Mouse (Mus musculus) spleen, postnatal 10 days (tissue): ENCODE measurements around the gene Nin.

Source experiments
- DNase-seq, 2 experiments: peaks; one replicate each; pipeline ENCODE4 v3.0.0; 2021 to 2022; ENCODE audit warnings: low spot score in 2 of 2

Nin gene

DNA sequence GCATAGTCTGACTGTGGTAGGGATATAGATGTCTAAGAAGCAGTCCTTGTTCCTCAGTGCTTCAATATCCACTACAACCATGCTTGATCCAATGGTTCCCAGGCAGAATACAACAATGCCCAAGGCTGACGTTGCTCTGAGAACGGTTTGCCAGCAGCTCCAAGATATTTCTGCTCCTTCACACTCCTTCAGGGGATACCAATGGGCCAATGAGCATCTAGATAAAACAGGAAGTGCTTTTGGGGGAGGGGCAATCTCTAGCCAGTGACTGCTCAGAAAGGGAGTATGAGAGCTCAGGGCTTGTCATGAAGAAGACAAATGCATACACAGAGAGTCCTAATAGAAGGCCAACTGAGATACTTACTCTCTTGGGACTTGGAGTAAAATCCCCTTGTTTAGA lies 6.0 kb upstream of the Nin start:
- DNase-seq, result no peak

DNA sequence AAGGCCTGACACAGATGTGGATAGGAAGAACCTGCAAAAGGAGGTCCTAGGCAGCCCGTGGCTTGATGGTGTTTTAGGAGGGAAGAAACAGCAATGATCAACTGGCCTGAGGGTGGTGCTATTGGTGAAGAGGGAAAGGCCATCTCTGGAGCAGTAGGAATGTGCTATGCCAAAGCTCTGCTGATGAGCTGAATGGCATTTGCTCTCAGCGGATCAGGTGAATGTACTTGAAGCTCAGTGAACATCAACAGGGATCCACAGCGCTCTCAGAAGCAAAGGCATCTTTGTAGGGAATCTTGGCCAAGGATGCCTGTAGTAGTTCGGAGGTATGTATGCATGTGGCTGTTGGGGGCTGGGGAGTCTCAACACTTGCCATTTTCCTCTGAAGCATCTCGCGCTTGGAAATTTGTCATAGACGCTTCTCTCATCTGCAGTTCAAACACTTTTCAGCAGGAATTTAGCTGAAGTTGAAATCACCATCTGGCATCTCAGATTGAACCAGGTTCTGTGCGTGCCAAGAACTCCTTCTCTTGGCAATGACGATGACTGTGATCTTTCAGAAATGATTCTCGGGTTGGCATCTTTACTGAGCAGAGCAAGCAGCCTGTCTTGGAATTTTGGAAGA lies 5.3 kb upstream of the Nin start:
- DNase-seq, result no peak

DNA sequence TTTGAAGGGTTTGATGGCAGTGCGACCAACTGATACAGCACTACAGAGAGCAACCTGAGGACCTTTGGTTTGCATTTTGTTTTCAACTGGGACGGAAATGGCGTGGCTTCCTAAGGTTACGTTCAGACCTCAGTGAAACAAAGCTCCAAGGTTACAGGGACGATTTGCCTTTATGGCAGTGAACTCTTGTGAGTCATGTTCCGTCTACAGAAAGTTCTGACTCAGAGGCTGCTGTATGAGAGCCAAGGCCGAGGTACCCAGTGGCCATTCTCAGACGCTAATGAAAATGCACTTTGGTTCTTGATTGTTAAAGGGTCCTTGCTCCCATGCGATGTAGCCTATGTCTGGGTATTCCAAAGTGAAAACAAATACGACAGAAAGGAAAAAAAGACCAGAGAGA lies 3.6 kb upstream of the Nin start:
- DNase-seq, result no peak

DNA sequence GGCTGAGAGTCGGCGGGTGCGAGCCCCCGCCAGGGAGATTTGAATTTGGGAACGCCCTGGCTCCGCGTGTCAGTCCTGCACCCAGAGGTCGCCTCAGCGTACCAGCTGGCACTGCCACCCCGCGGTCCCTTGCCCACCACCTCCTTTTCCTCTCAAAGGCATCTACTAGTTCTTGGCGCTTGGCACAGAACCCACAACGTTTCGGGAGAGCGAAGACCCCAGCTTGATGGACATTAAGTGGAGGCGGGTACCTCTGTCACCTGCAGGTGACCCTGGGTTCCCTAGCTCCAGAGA lies 1.5 kb downstream of the Nin start:
- no peak for DNase-seq

- peak; percentile 71 to 78 for DNase-seq
These were observed 2.0 kb downstream of the Nin start for GRCm38 (mm10) chr12:70111367-70112089.

- DNase-seq, result peak in 1 of 2 experiments; percentile 51
These were observed 2.5 kb downstream of the Nin start for GRCm38 (mm10) chr12:70111117-70111366.

- DNase-seq, result peak in 1 of 2 experiments; percentile 21
These were observed 3.0 kb downstream of the Nin start for GRCm38 (mm10) chr12:70110375-70111116.

- DNase-seq, result peak in 1 of 2 experiments; percentile 18
These were observed 3.6 kb downstream of the Nin start for GRCm38 (mm10) chr12:70109921-70110320.

- no peak for DNase-seq
These were observed 5.4 kb downstream of the Nin start for GRCm38 (mm10) chr12:70108104-70108503.

DNA sequence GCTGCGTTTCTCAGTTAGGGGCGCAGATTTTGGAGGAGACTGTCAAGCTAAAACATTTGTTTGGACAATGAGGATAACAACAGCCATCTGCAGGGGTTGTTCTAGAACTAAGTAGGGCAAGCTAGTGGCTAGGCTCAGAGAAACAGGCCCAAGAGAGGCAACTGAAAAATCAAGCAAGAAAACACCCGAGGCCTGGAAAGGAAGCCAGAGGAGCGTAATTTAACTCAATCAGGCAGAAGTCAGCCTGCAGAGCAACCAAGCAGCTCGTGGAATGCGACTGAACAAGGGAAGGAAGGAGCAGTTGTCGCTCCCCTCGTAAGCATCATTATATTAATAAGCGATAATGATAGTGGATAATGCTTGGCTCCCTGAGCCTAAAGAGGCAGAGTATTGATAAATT lies 7.0 kb downstream of the Nin start:
- no peak for DNase-seq

DNA sequence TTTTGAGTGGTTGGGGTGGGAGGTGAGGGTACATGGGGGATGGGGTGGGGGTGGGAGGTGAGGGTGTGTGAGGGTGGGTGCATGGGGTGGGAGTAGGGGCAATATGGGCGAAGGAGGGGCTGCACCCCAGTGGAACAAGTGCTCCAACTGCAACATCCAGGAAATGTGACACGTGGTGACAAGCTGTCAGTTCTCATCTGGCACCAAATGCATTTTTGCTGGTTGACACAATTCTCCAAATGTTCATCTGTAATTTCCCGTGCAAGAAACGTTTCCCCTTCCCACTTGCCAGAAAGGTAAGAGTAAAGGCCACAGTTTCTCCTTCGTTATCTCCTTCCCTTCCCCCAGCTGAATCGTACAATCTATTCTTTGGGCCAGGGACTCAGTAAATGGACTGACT lies 7.6 kb downstream of the Nin start:
- no peak for DNase-seq

DNA sequence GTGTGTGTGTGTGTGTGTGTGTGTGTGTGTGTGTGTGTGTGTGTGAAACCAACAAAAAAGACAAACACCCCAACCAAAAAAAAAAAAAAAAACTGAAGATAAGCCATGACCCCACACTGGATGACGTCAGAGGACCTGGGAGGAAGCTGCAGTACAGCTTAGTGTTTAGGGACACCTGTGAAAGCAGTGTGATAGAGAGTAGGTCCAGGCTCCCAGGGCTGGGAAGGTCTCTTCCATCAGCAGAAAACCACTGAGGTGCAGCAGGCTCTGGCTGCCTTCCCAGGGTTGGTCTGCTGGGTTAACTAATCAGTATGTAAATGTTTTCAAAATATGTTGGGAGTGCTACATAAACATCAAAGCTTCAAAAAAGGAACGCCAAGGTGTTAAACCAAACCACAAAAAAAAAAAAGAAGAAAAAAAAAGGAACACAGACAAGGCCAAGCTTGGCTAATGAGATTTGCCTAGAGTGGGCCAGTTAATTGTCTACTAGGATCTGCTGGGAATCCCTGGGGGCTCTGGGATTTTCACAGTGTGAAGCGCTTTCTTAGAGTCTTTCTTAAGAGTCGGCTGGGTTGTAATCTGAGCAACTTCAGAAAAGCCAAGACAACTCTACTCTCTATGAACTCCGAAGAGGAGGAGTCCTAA lies 8.6 kb downstream of the Nin start:
- DNase-seq, result no peak

GRCm38 (mm10) chr12:70104199-70104598 lies 9.3 kb downstream of the Nin start:
- no peak for DNase-seq

DNA sequence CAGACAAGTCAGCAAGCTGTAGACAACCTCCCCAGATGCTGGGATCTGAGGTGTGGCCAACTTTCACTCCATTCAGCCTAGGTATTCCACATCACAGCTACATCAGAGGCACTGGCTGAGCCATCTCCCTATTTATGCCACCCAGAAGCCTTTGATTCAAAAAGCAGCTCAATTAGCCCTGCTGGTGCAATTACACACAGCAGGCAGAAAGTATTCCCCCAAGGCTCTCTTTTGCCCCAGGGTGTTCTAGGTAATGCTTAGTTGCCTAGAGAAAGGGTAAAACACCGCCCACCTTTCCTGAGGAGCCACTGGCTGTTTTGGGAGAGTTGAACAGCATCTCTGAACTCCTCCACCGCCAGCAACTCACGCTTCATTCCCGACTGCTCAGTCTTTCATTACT lies 10.3 kb downstream of the Nin start:
- no peak for DNase-seq

DNA sequence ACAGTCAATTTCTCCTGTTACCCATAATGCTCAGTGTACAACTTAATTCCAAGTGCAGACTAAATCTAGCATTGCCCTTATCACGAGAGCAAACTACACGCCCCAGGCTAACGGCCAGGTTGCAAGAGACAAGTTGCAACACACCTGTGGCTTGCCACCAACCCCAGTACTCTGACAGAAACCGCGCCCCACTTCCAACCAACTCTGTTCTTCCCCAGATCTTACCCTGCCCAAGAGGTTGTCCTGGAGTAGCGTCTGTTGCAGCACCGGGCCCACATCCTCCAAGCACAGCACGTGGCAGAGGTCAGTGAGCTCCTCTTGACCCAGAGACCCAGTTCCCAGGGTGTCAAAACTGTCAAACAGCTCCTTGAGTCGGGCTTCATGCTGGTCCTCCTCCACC lies 11.1 kb downstream of the Nin start:
- peak in 1 of 2 experiments; percentile 35 for DNase-seq

DNA sequence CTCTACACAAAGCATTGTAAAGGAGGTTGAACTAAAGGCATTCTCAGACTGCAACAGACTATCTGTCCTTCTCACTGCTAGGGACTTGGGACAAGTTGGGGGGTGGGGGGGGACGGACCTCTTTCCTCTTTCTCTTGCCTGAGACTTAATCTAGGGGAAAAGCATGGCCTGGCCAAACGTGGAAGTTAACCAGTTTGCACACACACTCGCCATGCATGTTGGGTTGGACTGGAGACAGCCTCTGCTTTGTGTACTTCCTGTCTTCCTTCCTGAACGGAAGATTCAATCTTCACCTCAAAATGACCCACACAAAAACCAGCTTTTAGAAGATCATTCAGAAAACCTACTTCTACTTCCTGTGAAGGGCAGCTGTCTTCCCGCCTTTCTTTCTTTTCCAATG lies 11.7 kb downstream of the Nin start:
- DNase-seq, result no peak

DNA sequence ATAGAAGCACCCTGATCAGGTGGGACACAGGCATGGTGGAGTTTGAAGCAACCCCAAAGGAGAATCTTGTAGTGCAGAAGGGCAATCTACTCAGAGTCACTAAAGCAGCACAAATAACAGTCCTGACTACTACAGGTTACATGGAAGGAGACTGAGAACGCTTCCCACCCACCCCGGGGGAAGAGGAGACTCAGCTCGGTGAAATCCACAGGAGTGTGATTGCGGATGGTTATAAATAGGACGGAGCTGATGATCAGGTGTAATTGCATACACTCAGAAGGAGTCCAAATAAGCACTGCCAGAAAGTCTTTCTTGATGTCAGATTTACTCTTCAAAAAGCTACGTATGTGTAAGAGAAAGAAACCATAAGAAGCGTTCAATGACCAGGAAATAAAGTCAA lies 15.6 kb downstream of the Nin start:
- DNase-seq, result no peak

GRCm38 (mm10) chr12:70097316-70097715 lies 16.2 kb downstream of the Nin start:
- DNase-seq, result no peak

- no peak for DNase-seq
These were observed 20.1 kb downstream of the Nin start for GRCm38 (mm10) chr12:70093266-70093893.

DNA sequence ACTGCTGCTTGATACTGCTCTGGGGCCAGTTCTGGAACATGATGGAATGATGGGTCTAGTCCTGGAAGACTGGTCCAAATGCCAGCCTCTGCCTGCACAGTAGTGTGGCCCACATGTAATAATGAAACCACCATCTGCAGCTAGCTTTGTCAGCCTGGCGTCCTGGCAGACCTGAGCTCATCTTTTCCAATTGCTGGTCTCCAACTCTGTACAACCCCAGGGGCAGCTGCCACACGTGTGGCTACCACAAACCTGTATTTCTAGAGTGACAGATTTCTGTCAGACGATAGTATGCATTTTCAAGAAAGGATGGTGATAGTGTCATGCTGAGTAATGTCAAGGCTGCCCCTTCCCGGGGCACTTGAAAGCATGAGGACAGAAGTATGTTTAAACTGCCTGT lies 25.2 kb downstream of the Nin start:
- DNase-seq, result no peak

- no peak for DNase-seq
These were observed 28.2 kb downstream of the Nin start for GRCm38 (mm10) chr12:70085351-70085750.

- DNase-seq, result no peak
These were observed 29.3 kb downstream of the Nin start for GRCm38 (mm10) chr12:70084198-70084597.

DNA sequence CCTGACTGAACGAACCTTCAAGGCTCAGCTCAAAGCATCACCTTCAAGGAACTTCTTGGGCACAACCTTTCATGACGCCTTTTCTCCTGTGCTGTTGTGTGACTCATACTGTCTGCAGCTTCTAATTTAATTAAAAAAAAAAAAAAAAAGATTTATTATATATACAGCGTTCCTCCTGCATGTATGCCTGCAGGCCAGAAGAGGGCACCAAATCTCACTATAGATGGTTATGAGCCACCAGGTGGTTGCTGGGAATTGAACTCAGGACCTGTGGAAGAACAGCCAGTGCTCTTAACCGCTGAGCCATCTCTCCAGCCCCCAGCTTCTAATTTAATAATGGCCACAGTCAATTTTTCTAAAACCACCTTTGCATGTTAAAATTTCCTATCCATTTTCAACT lies 29.8 kb downstream of the Nin start:
- DNase-seq, result no peak
